Mouse (Mus musculus): Measurements from ENCODE around the gene Ndufv2.

The Ndufv2 gene

GRCm38 (mm10) chr17:66101380-66102330 lies at the start of gene Ndufv2:
Gene Ndufv2, minus strand, starts transcription at chr17:66101559.
- DNase-seq (ENCODE audit: extremely low spot score, low read depth, low spot score), result peak; percentile 85

DNA sequence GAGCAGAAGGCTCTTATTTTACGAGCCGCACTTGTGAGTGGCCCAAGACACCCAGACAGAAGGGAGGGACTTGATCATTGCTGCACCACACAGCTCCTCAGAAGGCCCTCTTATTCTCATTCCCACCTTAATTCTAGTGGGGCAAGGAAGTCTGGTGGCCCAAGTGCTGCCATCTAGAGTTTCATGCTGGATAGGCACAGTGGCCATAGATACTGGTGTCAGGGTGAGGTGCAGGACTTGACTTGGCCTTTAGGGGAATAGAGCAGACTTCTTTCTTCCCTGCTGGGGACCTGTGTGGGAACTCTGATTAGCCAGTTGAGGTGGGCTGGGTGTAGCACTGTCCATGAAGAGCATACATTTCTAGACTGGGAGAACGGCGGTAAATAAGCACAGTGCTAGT lies 29.9 kb upstream of the Ndufv2 start:
- DNase-seq (ENCODE audit: extremely low spot score, low read depth, low spot score), result no peak

DNA sequence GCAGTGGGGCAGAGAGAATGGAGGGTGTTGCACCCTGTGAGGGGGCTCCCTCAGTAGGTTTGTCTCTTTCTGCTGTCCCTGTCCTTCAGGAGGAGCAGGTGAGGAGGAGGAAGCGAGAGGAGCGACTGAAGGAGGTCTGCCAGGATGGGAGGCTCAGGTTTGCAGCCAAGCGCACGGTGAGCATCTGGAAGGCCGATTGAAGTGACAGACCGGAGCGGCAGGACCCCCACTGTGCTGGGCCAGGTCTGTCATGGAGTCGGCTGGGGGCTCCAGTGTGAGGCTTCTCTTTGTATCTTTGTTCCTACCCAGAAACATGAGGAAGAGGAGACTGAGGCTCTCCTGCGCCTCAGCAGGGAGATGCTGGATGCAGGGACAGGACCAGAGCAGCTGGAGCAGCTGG lies 29.0 kb upstream of the Ndufv2 start:
- no peak for DNase-seq (ENCODE audit: extremely low spot score, low read depth, low spot score)

- DNase-seq (ENCODE audit: extremely low spot score, low read depth, low spot score), result no peak
These were observed 23.9 kb upstream of the Ndufv2 start for GRCm38 (mm10) chr17:66125211-66125610.

DNA sequence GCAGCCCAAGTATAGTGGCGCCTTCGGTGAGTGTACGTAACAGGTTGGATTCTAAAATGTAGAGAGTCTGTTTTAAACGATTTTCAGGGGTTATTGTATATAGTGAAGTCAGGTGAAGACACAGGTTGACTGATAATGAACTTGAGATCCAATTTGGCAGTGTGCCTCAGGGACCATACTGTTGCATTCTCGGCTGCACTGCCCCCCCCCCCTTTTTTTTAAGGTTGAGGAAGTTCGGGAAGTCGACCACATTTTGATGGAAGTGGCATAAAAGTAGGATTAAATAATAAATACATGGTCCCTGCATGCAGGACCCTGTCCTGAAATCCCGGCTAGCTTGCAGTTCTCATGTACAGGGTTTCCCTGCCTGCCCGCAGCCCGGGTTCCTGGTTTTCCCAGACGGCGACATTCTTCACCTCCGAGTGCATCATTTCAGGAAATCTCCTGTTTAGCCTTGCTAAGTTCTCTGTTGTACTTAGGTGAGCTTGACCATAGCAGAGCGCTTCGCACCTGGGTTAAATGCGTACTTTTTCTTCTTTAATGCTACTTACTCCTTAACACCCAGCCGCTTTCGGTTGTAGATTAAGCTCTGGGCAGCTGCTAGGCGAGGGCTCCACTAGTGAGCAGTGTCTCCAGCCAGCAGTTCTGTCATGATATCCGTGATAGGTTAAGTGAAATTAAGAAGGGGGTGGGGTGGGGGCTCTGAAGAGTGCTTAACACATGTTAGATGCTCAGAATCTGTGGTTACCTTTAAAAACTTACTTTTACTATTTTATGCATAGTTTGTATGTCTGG lies 22.7 kb upstream of the Ndufv2 start:
- no peak for DNase-seq (ENCODE audit: extremely low spot score, low read depth, low spot score)

GRCm38 (mm10) chr17:66123066-66123815 lies 21.9 kb upstream of the Ndufv2 start, which contains the start of gene Ddx11:
Gene Ddx11, plus strand, starts transcription at chr17:66123520.
- peak; percentile 79 for DNase-seq (ENCODE audit: extremely low spot score, low read depth, low spot score)

GRCm38 (mm10) chr17:66120701-66121100 lies 19.3 kb upstream of the Ndufv2 start:
- DNase-seq (ENCODE audit: extremely low spot score, low read depth, low spot score), result no peak

- no peak for DNase-seq (ENCODE audit: extremely low spot score, low read depth, low spot score)
These were observed 17.6 kb upstream of the Ndufv2 start for GRCm38 (mm10) chr17:66118991-66119390.

- no peak for DNase-seq (ENCODE audit: extremely low spot score, low read depth, low spot score)
These were observed 10.8 kb upstream of the Ndufv2 start for GRCm38 (mm10) chr17:66112166-66112565.

DNA sequence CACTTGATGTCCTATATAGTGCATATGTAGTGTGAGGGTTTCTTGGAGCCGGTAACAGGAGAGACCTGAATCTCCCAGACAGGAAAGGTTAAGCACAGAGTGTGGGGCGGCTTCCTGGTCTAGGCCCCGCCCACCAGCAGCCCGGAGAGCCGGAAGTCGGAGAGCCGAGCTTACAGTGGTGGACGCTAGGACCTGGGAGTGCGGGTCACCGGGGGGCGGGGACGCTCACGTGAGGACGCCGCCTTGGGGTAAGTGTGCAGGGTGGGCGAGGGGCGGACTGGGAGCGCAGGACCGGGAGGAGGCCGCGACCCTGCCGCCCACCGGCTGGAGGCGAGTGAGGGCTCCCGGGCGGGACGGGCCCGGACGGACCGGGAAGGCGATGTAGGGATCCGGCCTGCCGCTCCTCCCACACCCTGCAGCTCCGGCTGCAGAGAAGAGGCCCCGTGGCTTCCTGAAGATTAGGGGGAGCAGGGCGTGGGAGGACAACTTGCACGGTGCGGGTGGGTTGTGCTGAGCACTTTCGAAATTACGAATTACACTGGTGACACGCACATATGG lies 10.1 kb upstream of the Ndufv2 start, which contains the start of gene Washc1:
TSS of gene Washc1 (plus strand) at position 144 of the 558 bp plus-strand sequence.
- DNase-seq (ENCODE audit: extremely low spot score, low read depth, low spot score), result no peak

- DNase-seq (ENCODE audit: extremely low spot score, low read depth, low spot score), result no peak
These were observed 9.4 kb upstream of the Ndufv2 start for GRCm38 (mm10) chr17:66110746-66111145.

- DNase-seq (ENCODE audit: extremely low spot score, low read depth, low spot score), result no peak
These were observed 6.8 kb upstream of the Ndufv2 start for GRCm38 (mm10) chr17:66108198-66108597.

DNA sequence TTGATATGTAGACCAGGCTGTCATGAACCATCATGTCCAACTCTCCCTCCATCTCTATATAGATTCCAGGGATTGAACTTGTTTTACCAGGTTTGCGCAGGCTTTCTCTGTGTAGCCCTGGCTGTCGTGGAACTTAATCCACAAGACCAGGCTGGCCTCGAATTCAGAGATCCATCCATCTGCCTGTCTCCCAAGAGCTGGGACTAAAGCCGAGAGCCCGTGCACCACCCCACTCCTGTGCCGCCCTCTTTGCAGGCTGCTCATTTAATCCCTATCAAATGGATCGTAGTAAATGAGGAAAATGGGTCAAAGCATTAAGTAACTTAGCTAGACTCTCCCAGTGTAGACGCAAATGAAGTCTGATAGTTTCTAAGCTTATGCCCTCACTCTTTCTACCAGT lies 6.1 kb upstream of the Ndufv2 start:
- no peak for DNase-seq (ENCODE audit: extremely low spot score, low read depth, low spot score)

DNA sequence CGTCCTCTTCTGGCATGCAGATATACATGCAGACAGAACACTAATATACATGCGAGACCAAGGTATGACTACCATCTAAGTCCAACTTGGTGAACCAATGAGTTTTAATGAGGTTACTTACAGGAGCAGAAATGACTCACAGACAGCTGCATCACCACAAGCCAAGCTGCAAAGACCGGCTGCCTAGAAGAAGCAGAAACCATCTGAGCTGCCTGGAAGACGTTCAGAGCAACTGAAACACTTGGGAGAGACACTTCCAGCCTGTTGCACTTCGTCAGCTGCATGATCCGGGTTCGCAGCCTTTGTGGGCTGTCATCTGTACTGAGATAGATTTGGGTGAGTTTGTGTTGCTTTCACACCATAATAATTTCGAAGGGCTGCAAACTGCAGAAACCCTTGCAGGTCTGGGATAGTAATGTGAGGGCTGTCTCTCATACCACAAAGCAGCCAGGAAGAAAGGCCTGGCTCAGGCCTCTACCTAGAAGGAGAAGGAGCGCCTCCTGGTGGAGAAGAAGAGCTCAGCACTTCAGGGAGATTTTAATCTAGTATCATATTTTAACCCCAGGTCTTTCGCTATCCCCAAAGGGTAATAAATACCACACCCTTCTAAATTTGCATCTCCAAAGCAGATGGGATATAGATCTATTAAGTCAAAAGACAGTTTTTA lies 5.4 kb upstream of the Ndufv2 start:
- DNase-seq (ENCODE audit: extremely low spot score, low read depth, low spot score), result no peak

GRCm38 (mm10) chr17:66104076-66104475 lies 2.7 kb upstream of the Ndufv2 start:
- DNase-seq (ENCODE audit: extremely low spot score, low read depth, low spot score), result no peak

- DNase-seq (ENCODE audit: extremely low spot score, low read depth, low spot score), result no peak
These were observed 586 bp downstream of the Ndufv2 start for GRCm38 (mm10) chr17:66100566-66101379.

- DNase-seq (ENCODE audit: extremely low spot score, low read depth, low spot score), result no peak
These were observed 8.7 kb downstream of the Ndufv2 start for GRCm38 (mm10) chr17:66092664-66093063.

GRCm38 (mm10) chr17:66092065-66092464 lies 9.3 kb downstream of the Ndufv2 start:
- DNase-seq (ENCODE audit: extremely low spot score, low read depth, low spot score), result no peak

- no peak for DNase-seq (ENCODE audit: extremely low spot score, low read depth, low spot score)
These were observed 10.0 kb downstream of the Ndufv2 start for GRCm38 (mm10) chr17:66091392-66091791.
